Mouse (Mus musculus) C2C12 (cell line): ENCODE data around the gene Spag7.

Source experiments
- CTCF ChIP-seq: IDR thresholded peaks from one replicate; pipeline ENCODE4 v1.5.1; 2011; ENCODE audit not compliant: control insufficient read depth, insufficient read depth, insufficient read length
- MYOG ChIP-seq: IDR thresholded peaks from one replicate; pipeline ENCODE4 v1.6.1; 2011; ENCODE audit not compliant: control insufficient read depth, insufficient read length; ENCODE audit errors: extremely low read depth
- USF1 ChIP-seq: IDR thresholded peaks from one replicate; pipeline ENCODE4 v1.6.1; 2011; ENCODE audit warnings: low read depth, mild to moderate bottlenecking, control low read depth, moderate library complexity

DNA sequence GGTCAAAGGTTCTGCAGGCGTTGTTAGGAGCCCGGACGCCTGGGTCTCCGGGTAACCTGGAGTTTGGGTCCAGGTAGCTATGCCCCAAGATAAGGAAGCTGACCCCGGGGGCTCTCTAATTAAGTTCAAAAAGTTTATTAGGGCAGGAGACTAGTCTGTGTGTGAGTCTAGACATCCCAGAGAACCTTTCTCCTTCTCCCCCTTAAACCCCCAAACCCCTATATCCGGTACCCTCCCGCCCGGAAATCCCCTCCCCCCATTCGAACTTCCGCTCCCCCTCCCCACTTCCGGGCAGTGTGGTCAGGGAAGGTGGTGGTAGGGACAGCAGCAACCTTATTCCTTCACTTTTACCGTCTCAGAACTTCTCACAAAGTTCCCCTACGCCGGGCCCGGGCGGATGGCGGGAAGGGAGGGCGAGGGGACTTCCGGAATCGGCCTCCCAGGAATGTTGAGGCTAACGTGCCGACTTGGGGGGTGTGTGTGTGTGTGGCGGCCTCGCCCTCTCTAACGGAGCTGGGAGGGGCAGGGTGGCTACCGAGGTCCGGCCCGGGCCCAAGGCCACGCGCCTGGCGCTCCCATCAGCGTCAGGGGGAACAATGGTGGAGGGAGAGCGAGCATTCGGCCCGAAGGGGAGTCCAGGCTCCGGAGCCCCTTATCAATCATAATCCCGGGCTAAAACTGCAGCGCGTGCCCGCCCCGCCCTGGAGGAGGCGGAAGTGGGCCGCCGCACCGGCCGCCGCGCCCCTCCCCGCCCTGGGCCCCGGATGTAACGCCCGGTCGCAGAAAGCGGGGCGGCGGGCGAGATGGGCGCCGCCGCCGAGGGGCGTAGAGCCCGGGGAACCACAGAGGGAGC is 15.6 kb downstream of the Spag7 start:
- no peak for TF ChIP-seq CTCF
- no peak for TF ChIP-seq USF1
- no peak for TF ChIP-seq MYOG
